Mouse (Mus musculus): ENCODE data around the gene Tspan17.

GRCm38 (mm10) chr13:54800206-54800605 lies 11.0 kb downstream of the Tspan17 start:
- no peak for TF ChIP-seq CTCF (IDR thresholded peaks at IDR 0.05; ENCODE audit: borderline replicate concordance, extremely low read depth, insufficient read depth, insufficient read length)
- no peak for TF ChIP-seq POLR2A (IDR thresholded peaks at IDR 0.05; ENCODE audit: borderline replicate concordance, extremely low read depth, insufficient read depth, insufficient read length, poor library complexity, severe bottlenecking)
